In genomic region chr12:111376826-111377331, GRCm38 (mm10) we compare ENCODE assay signal across 8 mouse cellular contexts. TPM values are rescaled to one million over a fixed set of nuclear protein-coding genes. Genes with fewer than 3 reads are reported as not detected.
DNase-seq lines count a peak whose midpoint lies in the region; ATAC-seq and TF ChIP-seq lines count a peak whose summit lies in the region.

No protein-coding gene starts in this region.

- H3K36me3 ChIP-seq in forebrain, embryonic 12.5 days (replicated peaks), result no peaks in the 10 kb centered on the region
- H3K36me3 ChIP-seq in stomach, embryonic 16.5 days (ENCODE audit: control insufficient read depth, insufficient read depth, low read length), result no peaks in the 10 kb centered on the region

- no peaks in the 10 kb centered on the region for H3K4me1 ChIP-seq in bone marrow, adult 2 months (ENCODE audit: control insufficient read depth, insufficient read depth, low read length)
- peaks cover 36% of the 10 kb centered on the region for H3K4me1 ChIP-seq in forebrain, embryonic 12.5 days
- H3K4me1 ChIP-seq in stomach, embryonic 16.5 days (ENCODE audit: control insufficient read depth, insufficient read depth, low read length), result peaks cover 31% of the 10 kb centered on the region

- TF ChIP-seq CTCF in bone marrow, adult 2 months (IDR thresholded peaks at IDR 0.05; ENCODE audit: control insufficient read depth, insufficient read depth, low read length), result no peak

- DNase-seq in layer of hippocampus, postnatal 10 days (ENCODE audit: low spot score in 2 of 2), result peak; percentile 49 to 64
- DNase-seq in layer of hippocampus, adult 9-10 months (ENCODE audit: low spot score), result no peak
- peak; percentile 61 for DNase-seq in heart, postnatal 25 days (ENCODE audit: low spot score)
- peak; percentile 34 to 87 for DNase-seq in left cerebral cortex, postnatal 10 days (ENCODE audit: extremely low spot score in 1 of 2, low spot score in 2 of 2)

- H3K27me3 ChIP-seq in forebrain, embryonic 12.5 days, result 0 out of 2 replicates have a peak, but pooled peaks cover 5% of the 10 kb centered on the region
- H3K27me3 ChIP-seq in stomach, embryonic 16.5 days (ENCODE audit: control insufficient read depth, insufficient read depth, low read length), result no peaks in the 10 kb centered on the region

- H3K4me3 ChIP-seq in bone marrow, adult 2 months (replicated peaks; ENCODE audit: control insufficient read depth, low read depth, low read length), result peak overlapping the region; percentile 77
- peak overlapping the region; percentile 84 for H3K4me3 ChIP-seq in forebrain, embryonic 12.5 days (replicated peaks)
- peak overlapping the region; percentile 99 for H3K4me3 ChIP-seq in stomach, embryonic 16.5 days (replicated peaks; ENCODE audit: low read length)

- intact Hi-C loops in heart, postnatal 25 days (cut with DNase I), result no loop called here
- intact Hi-C loops in left cerebral cortex, postnatal 10 days (cut with DNase I), result loop anchor here (5.0 kb wide), 1 partner anchor 45 kb away; no protein-coding TSS in a partner anchor

- WGBS in bone marrow, adult 2 months, result under 1% methylated on average over 49 of the region's 49 CpGs
- WGBS in forebrain, embryonic 12.5 days, result under 1% methylated on average over 49 of the region's 49 CpGs
- WGBS in stomach, embryonic 16.5 days, result under 1% methylated on average over 49 of the region's 49 CpGs

- no peaks in the 10 kb centered on the region for H3K9me3 ChIP-seq in forebrain, embryonic 12.5 days
- H3K9me3 ChIP-seq in stomach, embryonic 16.5 days (replicated peaks; ENCODE audit: control insufficient read depth, low read length), result no peaks in the 10 kb centered on the region

- H3K9ac ChIP-seq in forebrain, embryonic 12.5 days, result peak overlapping the region; percentile 89
- H3K9ac ChIP-seq in stomach, embryonic 16.5 days (ENCODE audit: low read length), result peak overlapping the region; percentile 98

- peak overlapping the region; percentile 98 for H3K4me2 ChIP-seq in forebrain, embryonic 12.5 days
- peak overlapping the region; percentile 92 for H3K4me2 ChIP-seq in stomach, embryonic 16.5 days (ENCODE audit: low read depth, low read length)

- peak overlapping the region; percentile 68; the same call in 1 of the 2 replicates for H3K27ac ChIP-seq in bone marrow, adult 2 months (ENCODE audit: control insufficient read depth, insufficient read depth, low read depth, low read length, poor library complexity)
- H3K27ac ChIP-seq in forebrain, embryonic 12.5 days, result peak overlapping the region; percentile 94
- H3K27ac ChIP-seq in stomach, embryonic 16.5 days (ENCODE audit: low read length), result peak overlapping the region; percentile 95

- TF ChIP-seq POLR2A in bone marrow, adult 2 months (IDR thresholded peaks at IDR 0.05; ENCODE audit: borderline replicate concordance, control insufficient read depth, low read depth, low read length), result no peak

- ATAC-seq in forebrain, embryonic 12.5 days (ENCODE audit: low FRiP score), result no peak; the same call in 1 of the 2 replicates
- ATAC-seq in megakaryocyte, adult 5-6 weeks (ENCODE audit: poor library complexity, severe bottlenecking), result 0 out of 2 replicates have a peak, but pooled peaks have one; percentile 16
- ATAC-seq in stomach, embryonic 16.5 days (ENCODE audit: insufficient read depth, low FRiP score), result peak; percentile 15

RNA-seq across cellular contexts. Expression of gene Cdc42bpb, which starts 0.6 kb away (rescaled TPM):
- total RNA-seq in layer of hippocampus, postnatal 10 days (2021), result 100 to 1,000 TPM; 138 to 143 TPM
- polyA plus RNA-seq in bone marrow, adult 2 months (2011; ENCODE audit: insufficient read depth, insufficient read length, low replicate concordance, missing spikeins), result 5.7 and 20.1 TPM in 2 replicates
- polyA plus RNA-seq in forebrain, embryonic 12.5 days (2016; fragmentation: Nextera tagmentation; extraction: Ambion mirVana), result 38.9 and 41.6 TPM in 2 replicates
- 10 to 100 TPM; 57.5 to 60.2 TPM for total RNA-seq in heart, postnatal 25 days (2021)
- 100 to 1,000 TPM; 167 to 169 TPM for total RNA-seq in left cerebral cortex, postnatal 10 days (2021)
- total RNA-seq in megakaryocyte, adult 5-6 weeks (2015), result 22.0 and 24.6 TPM in 2 replicates
- 12.4 and 14.2 TPM in 2 replicates for total RNA-seq in megakaryocyte, adult 5-6 weeks (2017)
- 29.3 and 32.9 TPM in 2 replicates for polyA plus RNA-seq in stomach, embryonic 16.5 days (2015; fragmentation: Nextera tagmentation; extraction: Ambion mirVana)

RNA-seq across cellular contexts. Expression of gene Lbhd2, which starts 29.7 kb away (rescaled TPM):
- 1 to 10 TPM in 1 of 2 experiments, under 1 TPM in 1; 0.96 to 1.3 TPM for total RNA-seq in layer of hippocampus, postnatal 10 days (2021)
- polyA plus RNA-seq in bone marrow, adult 2 months (2011; ENCODE audit: insufficient read depth, insufficient read length, low replicate concordance, missing spikeins), result not detected in 2 replicates
- polyA plus RNA-seq in forebrain, embryonic 12.5 days (2016; fragmentation: Nextera tagmentation; extraction: Ambion mirVana), result 0.51 and 0.63 TPM in 2 replicates
- not detected for total RNA-seq in heart, postnatal 25 days (2021)
- 1 to 10 TPM; 2.6 to 3.0 TPM for total RNA-seq in left cerebral cortex, postnatal 10 days (2021)
- total RNA-seq in megakaryocyte, adult 5-6 weeks (2015), result not detected in 2 replicates
- total RNA-seq in megakaryocyte, adult 5-6 weeks (2017), result not detected in 2 replicates
- polyA plus RNA-seq in stomach, embryonic 16.5 days (2015; fragmentation: Nextera tagmentation; extraction: Ambion mirVana), result 1.4 and 1.6 TPM in 2 replicates

RNA-seq across cellular contexts. Expression of gene Exoc3l4, which starts 39.9 kb away (rescaled TPM):
- total RNA-seq in layer of hippocampus, postnatal 10 days (2021), result 1 to 10 TPM in 1 of 2 experiments, under 1 TPM in 1; 0.41 to 1.1 TPM
- 7.3 and 18.4 TPM in 2 replicates for polyA plus RNA-seq in bone marrow, adult 2 months (2011; ENCODE audit: insufficient read depth, insufficient read length, low replicate concordance, missing spikeins)
- 1.4 and 3.3 TPM in 2 replicates for polyA plus RNA-seq in forebrain, embryonic 12.5 days (2016; fragmentation: Nextera tagmentation; extraction: Ambion mirVana)
- total RNA-seq in heart, postnatal 25 days (2021), result 1 to 10 TPM; 1.2 to 2.9 TPM
- 1 to 10 TPM; 1.1 to 1.7 TPM for total RNA-seq in left cerebral cortex, postnatal 10 days (2021)
- total RNA-seq in megakaryocyte, adult 5-6 weeks (2015), result 0.39 and 1.1 TPM in 2 replicates
- total RNA-seq in megakaryocyte, adult 5-6 weeks (2017), result 0.29 TPM in 1 of 2 replicates, not detected in the other
- polyA plus RNA-seq in stomach, embryonic 16.5 days (2015; fragmentation: Nextera tagmentation; extraction: Ambion mirVana), result 9.0 and 9.6 TPM in 2 replicates
